Mouse (Mus musculus) limb, embryonic 11.5 days (tissue): ENCODE results near the gene Skil. TPM values are rescaled to one million over a fixed set of nuclear protein-coding genes. Genes with fewer than 3 reads are reported as not detected.
"Not testable (repeated sequence)": the region's sequence is repeated elsewhere in the genome, so short reads cannot be mapped to it uniquely, and the experiment has no call there.

ENCODE experiments used
- ATAC-seq: fragments of 200-750 bp; cut with Nextera tagmentation; 2 replicates; pipeline ENCODE4 v1.8.0; 2017; ENCODE audit warnings: low read depth; ENCODE audit not compliant: insufficient number of reproducible peaks, low FRiP score, low TSS enrichment
- DNase-seq: peaks from one replicate; pipeline ENCODE4 v3.0.0-alpha.2; 2015; ENCODE audit warnings: low spot score
- H3K27ac ChIP-seq: fragments of 300-500 bp; sonication (generic); replicated peaks from 2 replicates; pipeline ENCODE4 v1.5.1; 2014; ENCODE audit warnings: low read depth, mild to moderate bottlenecking, low read length
- H3K27me3 ChIP-seq: fragments of 300-500 bp; sonication (generic); 2 replicates; pipeline ENCODE4 v1.6.1; 2014; ENCODE audit warnings: mild to moderate bottlenecking, low read length, mixed read lengths; ENCODE audit not compliant: control insufficient read depth, insufficient read depth
- H3K36me3 ChIP-seq: fragments of 300-500 bp; sonication (generic); 2 replicates; pipeline ENCODE4 v1.6.1; 2014; ENCODE audit warnings: mild to moderate bottlenecking, low read length, moderate library complexity, mixed read lengths; ENCODE audit not compliant: control insufficient read depth, insufficient read depth
- H3K4me1 ChIP-seq: fragments of 300-500 bp; sonication (generic); 2 replicates; pipeline ENCODE4 v1.6.1; 2014; ENCODE audit warnings: low read length, mixed read lengths; ENCODE audit not compliant: control insufficient read depth, insufficient read depth
- H3K4me2 ChIP-seq: fragments of 300-500 bp; sonication (generic); 2 replicates; pipeline ENCODE4 v1.6.1; 2014; ENCODE audit warnings: low read depth, mild to moderate bottlenecking, moderate library complexity; ENCODE audit not compliant: severe bottlenecking
- H3K4me3 ChIP-seq: fragments of 300-500 bp; sonication (generic); 2 replicates; pipeline ENCODE4 v1.5.1; 2014; ENCODE audit warnings: low read depth, low read length
- H3K9ac ChIP-seq: fragments of 300-500 bp; sonication (generic); 2 replicates; pipeline ENCODE4 v1.6.1; 2014; ENCODE audit warnings: mild to moderate bottlenecking, low read length
- H3K9me3 ChIP-seq: fragments of 300-500 bp; sonication (generic); 2 replicates; pipeline ENCODE4 v1.6.1; 2016; ENCODE audit warnings: low read length; ENCODE audit not compliant: control insufficient read depth
- WGBS: fragments of 180-500 bp; shearing (Covaris S2); extraction: QIAGEN DNeasy Blood & Tissue Kit; methylation state at CpG from one replicate; pipeline ENCODE4 v1.1.7; 2014; 5-methylcytosine and 5-hydroxymethylcytosine counted together
- polyA plus RNA-seq: library from polyadenylated mRNA; unstranded; fragments of >200 nt; fragmentation: Nextera tagmentation; extraction: Ambion mirVana; gene quantifications from 2 replicates; pipeline ENCODE4 v1.2.1, GENCODE M21; 2014

The Skil gene
- polyA plus RNA-seq, 1 experiment from 2014 or later: 33.5 TPM

GRCm38 (mm10) chr3:31126303-31126702 is 31.4 kb downstream of the Skil start:
- no peaks in the 10 kb centered on the region for H3K9me3 ChIP-seq
- no peaks in the 10 kb centered on the region for H3K4me1 ChIP-seq
- ATAC-seq (no peak), DNase-seq (no peak)
- WGBS: 74% methylated on average over 4 of the region's 4 CpGs
- peaks cover 3% of the 10 kb centered on the region; the same call in 1 of the 2 replicates for H3K36me3 ChIP-seq
- H3K4me3 ChIP-seq: no peak overlapping the region
- no peak overlapping the region for H3K9ac ChIP-seq
- no peak overlapping the region for H3K4me2 ChIP-seq
- no peaks in the 10 kb centered on the region for H3K27me3 ChIP-seq
- no peak overlapping the region for H3K27ac ChIP-seq

DNA sequence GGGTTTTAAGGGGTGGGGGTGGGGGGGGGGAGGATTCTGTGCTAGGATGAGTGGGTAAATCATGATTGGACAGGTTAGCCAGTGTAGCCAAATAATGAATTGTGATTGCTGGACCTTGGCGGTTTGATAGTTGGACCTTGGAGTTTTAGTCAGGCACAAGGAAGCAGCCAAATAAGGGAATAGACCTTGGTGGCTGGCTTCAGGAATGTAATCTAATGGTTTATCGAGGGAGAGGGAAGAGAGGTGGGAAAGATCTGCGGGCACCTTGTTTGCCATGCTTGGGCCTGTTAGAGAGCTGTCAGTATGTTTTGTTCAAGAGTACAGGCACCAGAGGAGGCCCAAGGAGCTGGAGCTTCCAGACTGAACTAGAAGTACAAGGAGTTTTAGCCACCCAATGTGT is 32.0 kb downstream of the Skil start:
- no peak overlapping the region for H3K9ac ChIP-seq
- no peak for ATAC-seq
- no peak overlapping the region for H3K27ac ChIP-seq
- WGBS: 85% methylated on average over 3 of the region's 3 CpGs
- H3K9me3 ChIP-seq: no peaks in the 10 kb centered on the region
- no peak overlapping the region for H3K4me3 ChIP-seq
- no peaks in the 10 kb centered on the region for H3K27me3 ChIP-seq
- no peak overlapping the region for H3K4me2 ChIP-seq
- no peak for DNase-seq
- H3K36me3 ChIP-seq: peaks cover 3% of the 10 kb centered on the region; the same call in 1 of the 2 replicates
- no peaks in the 10 kb centered on the region for H3K4me1 ChIP-seq

- no peak overlapping the region for H3K9ac ChIP-seq
- H3K4me1 ChIP-seq: no peaks in the 10 kb centered on the region
- H3K27ac ChIP-seq: no peak overlapping the region
- WGBS: 43% methylated on average over 4 of the region's 4 CpGs
- H3K27me3 ChIP-seq: no peaks in the 10 kb centered on the region
- no peaks in the 10 kb centered on the region for H3K36me3 ChIP-seq
- no peaks in the 10 kb centered on the region for H3K9me3 ChIP-seq
- ATAC-seq: no peak
- no peak for DNase-seq
- no peak overlapping the region for H3K4me2 ChIP-seq
- H3K4me3 ChIP-seq: no peak overlapping the region
These were observed 34.9 kb downstream of the Skil start for GRCm38 (mm10) chr3:31129766-31130165.

DNA sequence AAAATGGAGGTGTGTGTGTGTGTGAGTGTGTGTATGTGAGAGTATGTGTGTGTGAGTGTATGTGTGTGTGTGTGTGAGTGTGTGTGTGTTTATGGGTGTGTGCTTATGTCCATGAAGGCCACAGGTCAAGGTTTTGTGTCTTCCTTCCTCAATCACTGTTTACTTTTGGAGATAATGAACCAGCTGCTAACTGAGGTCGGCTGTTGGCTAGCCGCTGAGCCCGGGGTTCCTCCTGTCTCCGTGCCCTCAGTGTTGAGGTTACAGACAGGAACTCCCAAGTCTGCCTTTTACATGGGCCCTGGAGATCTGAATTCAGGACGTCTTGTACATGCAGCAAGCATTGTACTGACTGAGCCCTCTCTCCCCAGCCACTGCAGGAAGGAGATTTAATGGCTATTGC is 38.8 kb downstream of the Skil start:
- Histone ChIP-seq H3K36me3 (no peaks in the 10 kb centered on the region), H3K4me3 (no peak overlapping the region), H3K4me1 (no peaks in the 10 kb centered on the region), H3K9me3 (no peaks in the 10 kb centered on the region), H3K27me3 (no peaks in the 10 kb centered on the region), H3K27ac (no peak overlapping the region), H3K4me2 (no peak overlapping the region), H3K9ac (no peak overlapping the region)
- ATAC-seq: no peak
- 71% methylated on average over 5 of the region's 5 CpGs for WGBS
- no peak for DNase-seq

GRCm38 (mm10) chr3:31134246-31134645 is 39.4 kb downstream of the Skil start:
- H3K9me3 ChIP-seq: no peaks in the 10 kb centered on the region
- H3K27me3 ChIP-seq: no peaks in the 10 kb centered on the region
- no peak for ATAC-seq
- WGBS: 87% methylated on average over 8 of the region's 8 CpGs
- H3K9ac ChIP-seq: no peak overlapping the region
- H3K36me3 ChIP-seq: no peaks in the 10 kb centered on the region
- no peak overlapping the region for H3K27ac ChIP-seq
- no peak overlapping the region for H3K4me2 ChIP-seq
- no peak overlapping the region for H3K4me3 ChIP-seq
- no peak for DNase-seq
- no peaks in the 10 kb centered on the region for H3K4me1 ChIP-seq

- no peak overlapping the region for H3K27ac ChIP-seq
- ATAC-seq (no peak), DNase-seq (no peak)
These were observed 39.8 kb downstream of the Skil start for GRCm38 (mm10) chr3:31134696-31135095.

GRCm38 (mm10) chr3:31136591-31136990 is 41.7 kb downstream of the Skil start:
- not testable (repeated sequence) for H3K27me3 ChIP-seq, H3K9me3 ChIP-seq, H3K4me3 ChIP-seq, H3K9ac ChIP-seq, H3K4me2 ChIP-seq, H3K4me1 ChIP-seq, ATAC-seq, H3K36me3 ChIP-seq, DNase-seq, H3K27ac ChIP-seq
- WGBS: 71% methylated on average over 4 of the region's 4 CpGs

More at GRCm38 (mm10) chr3:31134696-31135095, 39.8 kb downstream of the Skil start:
- Histone ChIP-seq H3K4me2 (no peak overlapping the region), H3K27me3 (no peaks in the 10 kb centered on the region), H3K9me3 (no peaks in the 10 kb centered on the region), H3K36me3 (no peaks in the 10 kb centered on the region), H3K4me1 (no peaks in the 10 kb centered on the region), H3K4me3 (no peak overlapping the region), H3K9ac (no peak overlapping the region)
- WGBS: 76% methylated on average over 7 of the region's 7 CpGs

- Histone ChIP-seq H3K4me1 (no peaks in the 10 kb centered on the region), H3K4me2 (no peak overlapping the region), H3K9me3 (no peaks in the 10 kb centered on the region), H3K27ac (no peak overlapping the region), H3K9ac (no peak overlapping the region), H3K27me3 (no peaks in the 10 kb centered on the region), H3K36me3 (no peaks in the 10 kb centered on the region), H3K4me3 (no peak overlapping the region)
- WGBS: 55% methylated on average over 13 of the region's 13 CpGs
- ATAC-seq (no peak), DNase-seq (peak; percentile 88)
These were observed 43.9 kb downstream of the Skil start for GRCm38 (mm10) chr3:31138454-31139424.
